Mouse (Mus musculus) midbrain, embryonic 11.5 days (tissue): ENCODE data around the gene Pmm2. TPM values are rescaled to one million over a fixed set of nuclear protein-coding genes. Genes with fewer than 3 reads are reported as not detected.

ENCODE experiments used
- microRNA-seq: library from miRNA; unstranded; fragments of <30 nt; microRNA quantifications from one replicate; pipeline ENCODE4, GENCODE M21; 2017
- polyA plus RNA-seq: library from polyadenylated mRNA; unstranded; fragments of >200 nt; fragmentation: Nextera tagmentation; extraction: Ambion mirVana; gene quantifications from 2 replicates; pipeline ENCODE4 v1.2.1, GENCODE M21; 2014

Gene Pmm2
- polyA plus RNA-seq, 1 experiment from 2014 or later, result 36.3 TPM

Small RNA genes lying within 50 kb of the gene (microRNA-seq; reads per million reads assigned to microRNA genes)
- gene Gm22137, result not detected

Other genes with a start within 250 kb of the Pmm2 start
- not detected in 2 replicates for gene Tmem114, start 212.5 kb upstream of the Pmm2 start, polyA plus RNA-seq
- gene Mettl22, start 166.9 kb upstream of the Pmm2 start, polyA plus RNA-seq, result 17.6 and 24.3 TPM in 2 replicates
- gene Abat, start 124.2 kb upstream of the Pmm2 start, polyA plus RNA-seq, result 18.1 and 19.6 TPM in 2 replicates
- 19.0 and 23.1 TPM in 2 replicates for gene Tmem186, start within 50 bp of the Pmm2 start, polyA plus RNA-seq
- gene Carhsp1, start 34.5 kb downstream of the Pmm2 start, polyA plus RNA-seq, result 82.5 and 85.0 TPM in 2 replicates
- not detected in 2 replicates for gene Gm5767, start 43.1 kb downstream of the Pmm2 start, polyA plus RNA-seq
- gene Usp7, start 154.6 kb downstream of the Pmm2 start, polyA plus RNA-seq, result 35.7 and 41.0 TPM in 2 replicates
- 21.6 and 23.7 TPM in 2 replicates for gene 1810013L24Rik, start 192.4 kb downstream of the Pmm2 start, polyA plus RNA-seq